Mouse (Mus musculus) myocyte (in vitro differentiated cells): ENCODE measurements around the gene Mcat.

Experiments used
- CEBPB ChIP-seq: IDR thresholded peaks from 2 replicates; pipeline ENCODE4 v1.6.1; 2011; ENCODE audit warnings: mild to moderate bottlenecking, moderate library complexity; ENCODE audit not compliant: poor library complexity, insufficient read depth, severe bottlenecking
- E2F4 ChIP-seq: IDR thresholded peaks from one replicate; pipeline ENCODE4 v1.6.1; 2011; ENCODE audit warnings: mild to moderate bottlenecking, control low read depth, moderate library complexity; ENCODE audit not compliant: insufficient read depth
- POLR2A ChIP-seq: IDR thresholded peaks from one replicate; pipeline ENCODE4 v1.6.1; 2011; ENCODE audit warnings: low read depth, mild to moderate bottlenecking, control low read depth, moderate library complexity; ENCODE audit not compliant: insufficient read length
- POLR2AphosphoS2 ChIP-seq: IDR thresholded peaks from one replicate; pipeline ENCODE4 v1.6.1; 2011; ENCODE audit warnings: low read depth, control low read depth; ENCODE audit not compliant: insufficient read length
- TCF12 ChIP-seq: IDR thresholded peaks from one replicate; pipeline ENCODE4 v1.6.1; 2011; ENCODE audit warnings: mild to moderate bottlenecking, control low read depth; ENCODE audit not compliant: poor library complexity, insufficient read depth, severe bottlenecking

GRCm38 (mm10) chr15:83565434-83565833 lies 1.8 kb upstream of the Mcat start:
- peak; percentile 58 for TF ChIP-seq POLR2A
- TF ChIP-seq POLR2AphosphoS2: peak; percentile 41
- no peak for TF ChIP-seq E2F4
- TF ChIP-seq TCF12: no peak
- TF ChIP-seq CEBPB: no peak
